Mouse (Mus musculus) testis, adult 2 months (tissue): ENCODE measurements at regions not wholly inside any gene's neighbourhood (a gene's known extent, or its start where the extent isn't known, plus 50 kb on each side); places are given as distances from the start of the nearest gene placed in this dataset.
A peak's percentile ranks its signal among the peaks of the same experiment; 100 is the strongest.

Source experiments
- H3K27ac ChIP-seq: fragments of 200-500 bp; 2 replicates; pipeline ENCODE4 v1.5.1; 2012; ENCODE audit warnings: low read depth, low read length; ENCODE audit not compliant: control insufficient read depth, insufficient read depth
- H3K27me3 ChIP-seq: fragments of 200-500 bp; 2 replicates; pipeline ENCODE4 v1.6.1; 2012; ENCODE audit warnings: mild to moderate bottlenecking, low read length, moderate library complexity; ENCODE audit not compliant: control insufficient read depth, insufficient read depth
- H3K36me3 ChIP-seq: fragments of 200-500 bp; 2 replicates; pipeline ENCODE4 v1.6.1; 2012; ENCODE audit warnings: mild to moderate bottlenecking, low read length; ENCODE audit not compliant: control insufficient read depth, insufficient read depth
- H3K4me1 ChIP-seq: fragments of 200-500 bp; 2 replicates; pipeline ENCODE4 v1.6.1; 2012; ENCODE audit warnings: low read length; ENCODE audit not compliant: control insufficient read depth, insufficient read depth
- H3K4me3 ChIP-seq: fragments of 200-500 bp; 2 replicates; pipeline ENCODE4 v1.5.1; 2012; ENCODE audit warnings: low read depth, mild to moderate bottlenecking, low read length, moderate library complexity, mixed read lengths; ENCODE audit not compliant: control insufficient read depth
- CTCF ChIP-seq: fragments of 200-500 bp; IDR thresholded peaks from 2 replicates; pipeline ENCODE4 v1.5.1; 2012; ENCODE audit warnings: low read depth, mild to moderate bottlenecking, inconsistent platforms, low read length, moderate library complexity; ENCODE audit not compliant: control insufficient read depth, insufficient read depth, insufficient replicate concordance
- POLR2A ChIP-seq: fragments of 200-500 bp; IDR thresholded peaks from 2 replicates; pipeline ENCODE4 v1.6.1; 2012; ENCODE audit warnings: low read depth, mild to moderate bottlenecking, inconsistent platforms, low read length, moderate library complexity; ENCODE audit not compliant: control insufficient read depth

- Histone ChIP-seq H3K4me3 (no peak overlapping the region), H3K27ac (no peak overlapping the region), H3K36me3 (no peaks in the 10 kb centered on the region), H3K4me1 (no peaks in the 10 kb centered on the region), H3K27me3 (no peaks in the 10 kb centered on the region)
- TF ChIP-seq CTCF (no peak), POLR2A (no peak)
Observed at GRCm38 (mm10) chr7:74224378-74224777, 210.9 kb upstream of the St8sia2 start.

GRCm38 (mm10) chr7:74200661-74201060 is 187.2 kb upstream of the St8sia2 start:
- no peaks in the 10 kb centered on the region for H3K4me1 ChIP-seq
- peak; percentile 60; the same call in 1 of the 2 replicates for TF ChIP-seq CTCF
- TF ChIP-seq POLR2A = no peak
- H3K4me3 ChIP-seq = no peak overlapping the region
- no peak overlapping the region for H3K27ac ChIP-seq
- H3K36me3 ChIP-seq = no peaks in the 10 kb centered on the region
- H3K27me3 ChIP-seq = no peaks in the 10 kb centered on the region

GRCm38 (mm10) chr7:74198796-74199195 is 185.3 kb upstream of the St8sia2 start:
- Histone ChIP-seq H3K4me3 (no peak overlapping the region), H3K27ac (no peak overlapping the region), H3K27me3 (no peaks in the 10 kb centered on the region), H3K36me3 (no peaks in the 10 kb centered on the region), H3K4me1 (no peaks in the 10 kb centered on the region)
- TF ChIP-seq CTCF = no peak
- TF ChIP-seq POLR2A = no peak

GRCm38 (mm10) chr7:74184661-74185060 is 171.2 kb upstream of the St8sia2 start:
- Histone ChIP-seq H3K4me1 (no peaks in the 10 kb centered on the region), H3K36me3 (no peaks in the 10 kb centered on the region), H3K27ac (no peak overlapping the region), H3K4me3 (no peak overlapping the region), H3K27me3 (no peaks in the 10 kb centered on the region)
- TF ChIP-seq CTCF = no peak
- no peak for TF ChIP-seq POLR2A

GRCm38 (mm10) chr7:74174206-74174605 is 160.7 kb upstream of the St8sia2 start:
- no peak overlapping the region for H3K4me3 ChIP-seq
- H3K27ac ChIP-seq = no peak overlapping the region
- no peaks in the 10 kb centered on the region for H3K27me3 ChIP-seq
- H3K4me1 ChIP-seq = no peaks in the 10 kb centered on the region
- TF ChIP-seq POLR2A (no peak), CTCF (no peak)
- no peaks in the 10 kb centered on the region for H3K36me3 ChIP-seq

GRCm38 (mm10) chr7:74173230-74173612 is 159.7 kb upstream of the St8sia2 start:
- H3K27me3 ChIP-seq = no peaks in the 10 kb centered on the region
- no peaks in the 10 kb centered on the region for H3K4me1 ChIP-seq
- TF ChIP-seq POLR2A = no peak
- TF ChIP-seq CTCF = no peak
- no peak overlapping the region for H3K27ac ChIP-seq
- H3K36me3 ChIP-seq = no peaks in the 10 kb centered on the region
- H3K4me3 ChIP-seq = no peak overlapping the region

GRCm38 (mm10) chr7:74172504-74173229 is 159.2 kb upstream of the St8sia2 start:
- Histone ChIP-seq H3K27ac (no peak overlapping the region), H3K4me3 (no peak overlapping the region)

GRCm38 (mm10) chr7:74151590-74151989 is 138.1 kb upstream of the St8sia2 start:
- no peaks in the 10 kb centered on the region for H3K27me3 ChIP-seq
- no peak overlapping the region for H3K27ac ChIP-seq
- no peak for TF ChIP-seq POLR2A
- no peak for TF ChIP-seq CTCF
- no peak overlapping the region for H3K4me3 ChIP-seq
- no peaks in the 10 kb centered on the region for H3K4me1 ChIP-seq
- H3K36me3 ChIP-seq = no peaks in the 10 kb centered on the region

More at GRCm38 (mm10) chr7:74172504-74173229, 159.2 kb upstream of the St8sia2 start:
- H3K36me3 ChIP-seq = no peaks in the 10 kb centered on the region
- no peak for TF ChIP-seq CTCF
- no peak for TF ChIP-seq POLR2A
- H3K4me1 ChIP-seq = no peaks in the 10 kb centered on the region
- no peaks in the 10 kb centered on the region for H3K27me3 ChIP-seq
